Mouse (Mus musculus): ENCODE measurements around the gene Pdss2.
"Not testable (repeated sequence)": the region's sequence is repeated elsewhere in the genome, so short reads cannot be mapped to it uniquely, and the experiment has no call there.

Pdss2 gene

GRCm38 (mm10) chr10:43235758-43236669 lies 14.7 kb downstream of the Pdss2 start:
- no peak for DNase-seq (ENCODE audit: inconsistent age in 2 of 2, low spot score in 1 of 2)

- no peak for DNase-seq (ENCODE audit: inconsistent age in 2 of 2, low spot score in 1 of 2)
Observed at GRCm38 (mm10) chr10:43242215-43242614, 20.9 kb downstream of the Pdss2 start.

GRCm38 (mm10) chr10:43244262-43244806 lies 23.0 kb downstream of the Pdss2 start:
- no peak for DNase-seq (ENCODE audit: inconsistent age in 2 of 2, low spot score in 1 of 2)

- DNase-seq (ENCODE audit: inconsistent age in 2 of 2, low spot score in 1 of 2): no peak
Observed at GRCm38 (mm10) chr10:43245461-43246200, 24.3 kb downstream of the Pdss2 start.

- DNase-seq (ENCODE audit: inconsistent age in 2 of 2, low spot score in 1 of 2): no peak
Observed at GRCm38 (mm10) chr10:43247994-43248393, 26.7 kb downstream of the Pdss2 start.

GRCm38 (mm10) chr10:43252324-43252723 lies 31.0 kb downstream of the Pdss2 start:
- no peak for DNase-seq (ENCODE audit: inconsistent age in 2 of 2, low spot score in 1 of 2)

GRCm38 (mm10) chr10:43256965-43257364 lies 35.7 kb downstream of the Pdss2 start:
- DNase-seq (ENCODE audit: inconsistent age in 2 of 2, low spot score in 1 of 2): not testable (repeated sequence)

GRCm38 (mm10) chr10:43257500-43257899 lies 36.2 kb downstream of the Pdss2 start:
- DNase-seq (ENCODE audit: inconsistent age in 2 of 2, low spot score in 1 of 2): not testable (repeated sequence)

- DNase-seq (ENCODE audit: inconsistent age in 2 of 2, low spot score in 1 of 2): no peak
Observed at GRCm38 (mm10) chr10:43271318-43271717, 50.0 kb downstream of the Pdss2 start.

GRCm38 (mm10) chr10:43272381-43272780 lies 51.1 kb downstream of the Pdss2 start:
- no peak for DNase-seq (ENCODE audit: inconsistent age in 2 of 2, low spot score in 1 of 2)

GRCm38 (mm10) chr10:43273057-43273456 lies 51.8 kb downstream of the Pdss2 start:
- DNase-seq (ENCODE audit: inconsistent age in 2 of 2, low spot score in 1 of 2): no peak

GRCm38 (mm10) chr10:43275446-43275845 lies 54.2 kb downstream of the Pdss2 start:
- DNase-seq (ENCODE audit: inconsistent age in 2 of 2, low spot score in 1 of 2): peak in 1 of 2 experiments; percentile 71

- no peak for DNase-seq (ENCODE audit: inconsistent age in 2 of 2, low spot score in 1 of 2)
Observed at GRCm38 (mm10) chr10:43276116-43276659, 54.9 kb downstream of the Pdss2 start.

- no peak for DNase-seq (ENCODE audit: inconsistent age in 2 of 2, low spot score in 1 of 2)
Observed at GRCm38 (mm10) chr10:43277266-43278145, 56.2 kb downstream of the Pdss2 start.

- no peak for DNase-seq (ENCODE audit: inconsistent age in 2 of 2, low spot score in 1 of 2)
Observed at GRCm38 (mm10) chr10:43279637-43280288, 58.5 kb downstream of the Pdss2 start.

- no peak for DNase-seq (ENCODE audit: inconsistent age in 2 of 2, low spot score in 1 of 2)
Observed at GRCm38 (mm10) chr10:43285541-43285940, 64.3 kb downstream of the Pdss2 start.

- DNase-seq (ENCODE audit: inconsistent age in 2 of 2, low spot score in 1 of 2): no peak
Observed at GRCm38 (mm10) chr10:43290638-43291230, 69.4 kb downstream of the Pdss2 start.

- no peak for DNase-seq (ENCODE audit: inconsistent age in 2 of 2, low spot score in 1 of 2)
Observed at GRCm38 (mm10) chr10:43291333-43291736, 70.0 kb downstream of the Pdss2 start.

GRCm38 (mm10) chr10:43292454-43292853 lies 71.2 kb downstream of the Pdss2 start:
- no peak for DNase-seq (ENCODE audit: inconsistent age in 2 of 2, low spot score in 1 of 2)

- DNase-seq (ENCODE audit: inconsistent age in 2 of 2, low spot score in 1 of 2): no peak
Observed at GRCm38 (mm10) chr10:43294331-43294730, 73.0 kb downstream of the Pdss2 start.
